Mouse (Mus musculus) kidney, postnatal 0 days (tissue): ENCODE results near the gene Adap1. TPM values are rescaled to one million over a fixed set of nuclear protein-coding genes. Genes with fewer than 3 reads are reported as not detected.
A peak's percentile ranks its signal among the peaks of the same experiment; 100 is the strongest.

ENCODE experiments used
- ATAC-seq: fragments of 200-750 bp; cut with Nextera tagmentation; replicated peaks from 2 replicates; pipeline ENCODE4 v1.8.0; 2017; ENCODE audit warnings: low read depth, moderate number of reproducible peaks, moderate TSS enrichment, moderate library complexity; ENCODE audit not compliant: low FRiP score
- DNase-seq: peaks from one replicate; pipeline ENCODE4 v3.0.0-alpha.2; 2016; ENCODE audit warnings: low spot score
- H3K27ac ChIP-seq: fragments of 300-500 bp; sonication (generic); 2 replicates; pipeline ENCODE4 v1.5.1; 2014; ENCODE audit warnings: mild to moderate bottlenecking
- H3K27me3 ChIP-seq: fragments of 300-500 bp; sonication (generic); 2 replicates; pipeline ENCODE4 v1.6.1; 2014; ENCODE audit warnings: low read length, mixed read lengths; ENCODE audit not compliant: insufficient read depth
- H3K36me3 ChIP-seq: fragments of 300-500 bp; sonication (generic); 2 replicates; pipeline ENCODE4 v1.6.1; 2014; ENCODE audit warnings: low read length, mixed read lengths; ENCODE audit not compliant: insufficient read depth
- H3K4me1 ChIP-seq: fragments of 300-500 bp; sonication (generic); replicated peaks from 2 replicates; pipeline ENCODE4 v1.6.1; 2014; ENCODE audit warnings: antibody characterized with exemption, low read length, mixed read lengths; ENCODE audit not compliant: insufficient read depth
- H3K4me2 ChIP-seq: fragments of 300-500 bp; sonication (generic); 2 replicates; pipeline ENCODE4 v1.6.1; 2014; ENCODE audit warnings: mild to moderate bottlenecking, low read length, moderate library complexity, mixed read lengths
- H3K4me3 ChIP-seq: fragments of 300-500 bp; sonication (generic); replicated peaks from 2 replicates; pipeline ENCODE4 v1.5.1; 2014; ENCODE audit warnings: low read depth, low read length
- H3K9ac ChIP-seq: fragments of 300-500 bp; sonication (generic); 2 replicates; pipeline ENCODE4 v1.6.1; 2014; ENCODE audit warnings: low read depth, low read length
- H3K9me3 ChIP-seq: fragments of 300-500 bp; sonication (generic); replicated peaks from 2 replicates; pipeline ENCODE4 v1.6.1; 2016; ENCODE audit warnings: low read length, inconsistent platforms, mixed read lengths
- CTCF ChIP-seq: IDR thresholded peaks from 2 replicates; pipeline ENCODE4 v1.5.1; 2016; ENCODE audit warnings: antibody characterized with exemption, low read depth, mild to moderate bottlenecking, moderate library complexity
- WGBS: fragments of 180-500 bp; shearing (Covaris S2); extraction: QIAGEN DNeasy Blood & Tissue Kit; methylation state at CpG from one replicate; pipeline ENCODE4 v1.1.7; 2014; 5-methylcytosine and 5-hydroxymethylcytosine counted together
- polyA plus RNA-seq: library from polyadenylated mRNA; unstranded; fragments of >200 nt; fragmentation: Nextera tagmentation; extraction: Ambion mirVana; gene quantifications from 2 replicates; pipeline ENCODE4 v1.2.1, GENCODE M21; 2015

Adap1 gene
- polyA plus RNA-seq, 1 experiment from 2014 or later: 6.9 TPM

GRCm38 (mm10) chr5:139257265-139257664, 68.2 kb downstream of the Adap1 start:
- Histone ChIP-seq H3K4me2 (no peak overlapping the region), H3K4me3 (no peak overlapping the region), H3K9me3 (no peaks in the 10 kb centered on the region), H3K4me1 (peaks cover 27% of the 10 kb centered on the region), H3K27me3 (no peaks in the 10 kb centered on the region), H3K36me3 (peaks cover 15% of the 10 kb centered on the region; the same call in 1 of the 2 replicates), H3K9ac (no peak overlapping the region), H3K27ac (peak overlapping the region; percentile 44; the same call in 1 of the 2 replicates)
- TF ChIP-seq CTCF: no peak
- no peak for ATAC-seq
- whole genome bisulfite sequencing: 95% methylated on average over 1 of the region's 1 CpGs
- DNase-seq: no peak

- ATAC-seq: no peak
- TF ChIP-seq CTCF: no peak
These were observed 69.1 kb downstream of the Adap1 start for GRCm38 (mm10) chr5:139256211-139256765.

GRCm38 (mm10) chr5:139255777-139256176, 69.6 kb downstream of the Adap1 start:
- H3K9ac ChIP-seq: no peak overlapping the region
- H3K4me1 ChIP-seq: peaks cover 27% of the 10 kb centered on the region

More at GRCm38 (mm10) chr5:139256211-139256765, 69.1 kb downstream of the Adap1 start:
- DNase-seq: no peak
- no peaks in the 10 kb centered on the region for H3K27me3 ChIP-seq
- H3K4me1 ChIP-seq: peaks cover 27% of the 10 kb centered on the region
- H3K4me2 ChIP-seq: no peak overlapping the region
- H3K9me3 ChIP-seq: no peaks in the 10 kb centered on the region
- no peak overlapping the region for H3K27ac ChIP-seq
- H3K4me3 ChIP-seq: no peak overlapping the region
- WGBS: 48% methylated on average over 3 of the region's 3 CpGs
- no peak overlapping the region for H3K9ac ChIP-seq
- H3K36me3 ChIP-seq: peaks cover 14% of the 10 kb centered on the region; the same call in 1 of the 2 replicates

GRCm38 (mm10) chr5:139254938-139255337, 70.5 kb downstream of the Adap1 start:
- no peaks in the 10 kb centered on the region for H3K9me3 ChIP-seq
- no peak overlapping the region for H3K27ac ChIP-seq
- H3K4me3 ChIP-seq: no peak overlapping the region
- no peak overlapping the region for H3K4me2 ChIP-seq
- 86% methylated on average over 6 of the region's 6 CpGs for WGBS
- peak; percentile 15; the same call in 1 of the 2 replicates for TF ChIP-seq CTCF
- no peaks in the 10 kb centered on the region for H3K27me3 ChIP-seq
- H3K36me3 ChIP-seq: 0 out of 2 replicates have a peak, but pooled peaks cover under 1% of the 10 kb centered on the region
- DNase-seq (no peak), ATAC-seq (no peak)
- H3K4me1 ChIP-seq: peaks cover 27% of the 10 kb centered on the region
- no peak overlapping the region for H3K9ac ChIP-seq

More at GRCm38 (mm10) chr5:139255777-139256176, 69.6 kb downstream of the Adap1 start:
- ATAC-seq (no peak), DNase-seq (no peak)
- peaks cover 9% of the 10 kb centered on the region; the same call in 1 of the 2 replicates for H3K36me3 ChIP-seq
- WGBS: 90% methylated on average over 6 of the region's 6 CpGs
- no peak overlapping the region for H3K27ac ChIP-seq
- no peak overlapping the region for H3K4me2 ChIP-seq
- no peak for TF ChIP-seq CTCF
- no peak overlapping the region for H3K4me3 ChIP-seq
- no peaks in the 10 kb centered on the region for H3K9me3 ChIP-seq
- H3K27me3 ChIP-seq: no peaks in the 10 kb centered on the region

GRCm38 (mm10) chr5:139253301-139253741, 72.1 kb downstream of the Adap1 start:
- DNase-seq (peak; percentile 40), ATAC-seq (no peak)
- 1% methylated on average over 6 of the region's 6 CpGs for WGBS
- Histone ChIP-seq H3K27ac (peak overlapping the region; percentile 79), H3K4me2 (peak overlapping the region; percentile 71), H3K9ac (peak overlapping the region; percentile 67), H3K36me3 (0 out of 2 replicates have a peak, but pooled peaks cover 10% of the 10 kb centered on the region), H3K27me3 (no peaks in the 10 kb centered on the region), H3K4me1 (peaks cover 23% of the 10 kb centered on the region), H3K9me3 (no peaks in the 10 kb centered on the region), H3K4me3 (peak overlapping the region; percentile 55)
- no peak for TF ChIP-seq CTCF

GRCm38 (mm10) chr5:139252910-139253245, 72.5 kb downstream of the Adap1 start:
- no peak; the same call in 1 of the 2 replicates for TF ChIP-seq CTCF
- Histone ChIP-seq H3K27ac (peak overlapping the region; percentile 79), H3K9ac (peak overlapping the region; percentile 67), H3K27me3 (no peaks in the 10 kb centered on the region), H3K9me3 (no peaks in the 10 kb centered on the region), H3K4me2 (peak overlapping the region; percentile 71), H3K36me3 (peaks cover 15% of the 10 kb centered on the region), H3K4me3 (peak overlapping the region; percentile 55), H3K4me1 (peaks cover 22% of the 10 kb centered on the region)
- DNase-seq (no peak), ATAC-seq (peak; percentile 3; the same call in 1 of the 2 replicates)
- under 1% methylated on average over 7 of the region's 7 CpGs for WGBS
